Mouse (Mus musculus) brain, embryonic 18.5 days (tissue): ENCODE measurements around the gene Dlx4.

Experiments
- DNase-seq: peaks from one replicate; pipeline ENCODE4 v3.0.0-alpha.2; 2012; ENCODE audit warnings: low read depth, low spot score

Gene Dlx4

GRCm38 (mm10) chr11:95142980-95143575 lies 3.0 kb downstream of the Dlx4 start:
- DNase-seq, result no peak

DNA sequence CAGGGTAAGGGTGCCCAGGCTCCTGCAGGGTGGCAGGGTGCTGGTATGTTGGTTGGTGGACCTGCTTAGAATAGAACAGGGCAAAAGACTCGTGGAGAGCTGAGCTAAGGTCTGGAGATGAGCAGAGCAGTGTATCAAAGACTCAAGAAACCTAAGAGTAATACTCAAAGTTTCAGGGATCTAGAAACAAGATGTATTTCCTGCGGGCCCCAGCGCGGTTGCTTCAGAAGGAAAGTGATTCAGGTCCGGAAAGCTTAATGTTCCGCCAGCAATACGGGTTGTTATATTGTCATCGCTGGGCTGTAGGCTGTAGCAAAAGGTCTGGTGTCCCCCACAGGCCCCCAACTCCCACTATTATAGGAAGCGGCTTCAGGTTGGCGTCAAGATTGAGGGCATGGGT lies 3.8 kb downstream of the Dlx4 start:
- DNase-seq, result no peak

GRCm38 (mm10) chr11:95139871-95140270 lies 6.2 kb downstream of the Dlx4 start:
- no peak for DNase-seq

DNA sequence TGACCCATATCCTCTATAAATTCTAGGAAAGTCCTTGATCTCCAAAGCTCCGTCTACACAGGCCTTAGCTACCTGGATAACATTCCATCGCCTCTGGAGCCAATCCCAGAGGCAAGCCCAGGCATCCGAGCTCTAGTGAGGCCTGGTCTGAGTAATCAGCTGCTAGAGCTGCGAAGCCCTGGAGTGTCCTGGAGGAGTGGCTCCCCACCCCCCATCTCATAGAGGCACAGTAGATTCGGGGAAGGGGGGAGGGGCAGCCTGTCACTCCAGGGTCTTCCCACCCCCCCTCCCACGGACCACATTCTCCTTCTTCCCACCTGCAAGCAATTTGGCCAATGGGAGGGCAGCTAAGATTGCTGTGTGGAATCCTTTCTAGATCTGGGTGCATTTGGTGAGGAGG lies 8.8 kb downstream of the Dlx4 start:
- no peak for DNase-seq

DNA sequence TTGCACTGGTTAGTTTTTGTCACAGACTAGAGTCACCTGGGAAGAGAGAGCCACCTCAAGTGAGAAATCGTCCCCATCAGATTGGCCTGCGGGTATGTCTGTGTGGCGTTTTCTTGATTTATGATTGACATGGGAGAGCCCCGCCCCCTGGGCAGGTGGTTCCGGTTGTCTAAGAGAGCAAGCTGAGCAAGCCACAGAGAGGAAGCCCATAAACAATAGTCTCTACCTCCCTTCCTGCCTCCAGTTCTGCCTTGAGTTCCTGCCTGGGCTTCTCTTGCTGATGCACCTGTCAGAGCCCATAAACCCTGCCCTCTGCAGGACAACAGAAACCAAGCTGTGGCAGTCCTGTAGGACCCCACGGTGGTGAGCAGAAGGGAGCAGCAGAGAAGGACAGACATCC lies 12.7 kb downstream of the Dlx4 start:
- DNase-seq, result no peak

- no peak for DNase-seq
Observed at GRCm38 (mm10) chr11:95130668-95131252, 15.3 kb downstream of the Dlx4 start.

DNA sequence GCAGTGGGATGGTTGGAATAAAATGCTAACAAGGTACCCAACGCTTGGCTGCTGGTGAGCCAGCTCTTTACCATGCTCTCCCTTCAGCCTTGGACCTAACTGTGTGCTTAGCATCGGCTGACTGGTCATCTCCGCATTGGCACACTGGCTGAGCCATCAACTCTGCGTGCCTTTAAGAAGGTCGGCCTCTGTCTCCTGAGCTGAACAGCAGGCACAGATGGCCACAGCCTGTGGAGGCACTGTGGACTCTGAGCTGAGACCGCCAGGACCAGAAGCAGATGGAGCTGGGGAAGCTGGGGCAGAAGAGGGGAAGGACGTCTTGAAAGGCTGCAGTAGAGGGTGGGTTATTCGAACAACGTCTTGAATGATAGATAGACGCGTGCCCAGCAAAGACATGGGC lies 17.7 kb downstream of the Dlx4 start:
- no peak for DNase-seq

DNA sequence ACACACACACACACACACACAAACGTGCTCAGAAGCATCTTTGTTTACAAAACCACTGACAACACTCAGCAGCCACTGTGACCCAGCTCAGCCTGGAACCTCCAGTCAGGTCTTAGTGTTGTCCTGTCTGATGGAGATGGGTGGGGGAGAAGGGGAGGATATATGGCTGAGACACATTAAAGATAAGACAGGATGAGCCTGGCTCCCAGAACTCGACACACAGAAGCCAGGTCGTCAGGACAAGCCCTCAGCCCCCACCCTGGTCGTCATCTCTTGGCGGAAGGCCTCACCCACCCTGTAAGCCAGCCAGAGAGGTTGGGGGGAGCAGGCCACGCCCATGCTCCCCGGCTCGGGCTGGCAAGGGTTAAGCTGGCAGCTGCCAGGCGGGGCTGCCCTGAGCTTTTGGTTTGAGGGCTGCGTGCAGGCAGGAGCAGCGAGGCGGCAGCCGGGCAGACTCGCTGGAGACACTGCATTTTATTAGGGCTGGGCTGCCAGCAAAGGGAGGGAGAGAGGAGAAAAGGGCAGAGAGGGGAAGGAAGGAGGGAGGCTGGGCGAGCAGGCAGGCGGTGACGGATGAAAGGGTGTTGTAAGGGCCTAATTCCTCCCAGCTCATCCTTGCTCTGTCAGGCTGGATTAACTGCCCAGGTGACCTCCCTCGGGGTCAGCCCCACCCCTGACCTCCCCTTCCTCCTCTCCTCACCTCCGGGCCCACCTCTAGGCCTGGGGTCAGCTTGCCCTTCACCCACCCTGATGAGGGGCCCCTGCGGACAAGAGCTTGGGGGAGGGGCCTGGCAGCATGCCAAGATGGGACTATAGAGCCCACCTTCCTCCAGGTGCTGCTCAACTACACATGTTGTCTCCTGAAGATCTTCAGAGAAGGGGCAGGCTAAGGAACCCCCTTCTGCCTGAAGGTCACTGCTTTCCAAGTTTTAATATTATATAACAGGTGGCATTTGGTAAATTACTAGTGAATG lies 19.5 kb downstream of the Dlx4 start:
- no peak for DNase-seq

GRCm38 (mm10) chr11:95125366-95125948 lies 20.6 kb downstream of the Dlx4 start:
- DNase-seq, result no peak

- DNase-seq, result no peak
Observed at GRCm38 (mm10) chr11:95122100-95122489, 24.0 kb downstream of the Dlx4 start.

DNA sequence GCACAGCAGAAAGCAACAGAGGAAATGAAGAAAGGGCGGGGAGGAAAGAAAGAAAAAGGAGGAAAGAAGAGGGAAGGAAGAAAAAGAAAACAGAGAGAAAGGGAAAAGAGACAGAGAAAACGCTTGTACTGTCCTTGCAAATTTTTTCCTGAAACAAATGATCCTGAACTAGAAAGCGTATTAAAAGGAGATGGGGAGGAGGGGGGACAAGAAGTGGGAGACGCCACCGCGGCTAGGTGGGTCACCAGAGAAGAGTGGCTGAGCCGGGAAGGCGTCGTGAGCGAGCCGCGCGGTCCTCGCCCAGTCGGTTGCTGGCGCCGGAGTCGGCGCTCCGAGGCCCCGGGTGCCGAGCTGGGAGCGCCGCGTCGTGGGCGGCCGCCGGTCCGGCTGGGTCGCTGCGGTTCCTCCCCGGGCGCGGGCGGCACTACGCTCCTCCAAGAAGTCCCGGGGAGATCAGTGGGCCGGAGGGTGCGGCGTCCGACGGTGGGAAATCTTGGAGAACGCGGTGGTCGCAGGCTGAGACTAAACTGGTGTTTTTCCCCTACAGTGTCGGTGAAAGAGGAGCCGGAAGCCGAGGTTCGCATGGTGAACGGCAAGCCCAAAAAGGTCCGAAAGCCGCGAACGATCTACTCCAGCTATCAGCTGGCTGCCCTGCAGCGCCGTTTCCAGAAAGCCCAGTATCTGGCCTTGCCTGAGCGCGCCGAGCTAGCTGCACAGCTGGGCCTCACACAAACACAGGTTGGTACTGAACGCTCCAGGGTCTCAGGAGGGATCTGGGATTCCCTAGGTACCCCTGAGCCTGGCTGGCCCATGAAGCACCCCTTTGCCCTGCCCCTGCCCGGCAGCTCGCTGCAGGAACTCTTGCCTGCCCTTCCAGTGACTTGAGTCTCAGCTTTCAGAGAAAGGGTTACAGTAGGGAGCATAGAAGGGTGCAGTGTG lies 24.6 kb downstream of the Dlx4 start:
- DNase-seq, result no peak

DNA sequence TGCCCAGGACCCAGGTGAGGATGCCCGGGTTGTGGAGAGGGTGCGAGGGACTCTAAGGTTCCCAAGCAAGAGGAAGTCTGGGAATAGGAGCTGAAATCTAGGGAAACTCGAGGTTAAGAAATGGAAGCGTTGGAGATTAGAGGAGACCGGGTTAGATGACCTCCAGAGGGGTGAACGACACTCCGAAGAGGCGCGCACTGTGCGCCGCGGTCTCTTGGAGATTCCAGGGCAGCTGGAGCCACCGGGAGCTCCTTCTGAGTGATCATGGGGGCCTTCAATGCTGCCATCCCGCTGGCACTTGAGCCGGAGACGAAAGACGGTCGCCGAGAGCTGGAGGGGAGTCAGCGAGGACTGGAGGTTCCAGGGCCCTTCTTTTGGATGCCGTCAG lies 25.4 kb downstream of the Dlx4 start:
- DNase-seq, result no peak

DNA sequence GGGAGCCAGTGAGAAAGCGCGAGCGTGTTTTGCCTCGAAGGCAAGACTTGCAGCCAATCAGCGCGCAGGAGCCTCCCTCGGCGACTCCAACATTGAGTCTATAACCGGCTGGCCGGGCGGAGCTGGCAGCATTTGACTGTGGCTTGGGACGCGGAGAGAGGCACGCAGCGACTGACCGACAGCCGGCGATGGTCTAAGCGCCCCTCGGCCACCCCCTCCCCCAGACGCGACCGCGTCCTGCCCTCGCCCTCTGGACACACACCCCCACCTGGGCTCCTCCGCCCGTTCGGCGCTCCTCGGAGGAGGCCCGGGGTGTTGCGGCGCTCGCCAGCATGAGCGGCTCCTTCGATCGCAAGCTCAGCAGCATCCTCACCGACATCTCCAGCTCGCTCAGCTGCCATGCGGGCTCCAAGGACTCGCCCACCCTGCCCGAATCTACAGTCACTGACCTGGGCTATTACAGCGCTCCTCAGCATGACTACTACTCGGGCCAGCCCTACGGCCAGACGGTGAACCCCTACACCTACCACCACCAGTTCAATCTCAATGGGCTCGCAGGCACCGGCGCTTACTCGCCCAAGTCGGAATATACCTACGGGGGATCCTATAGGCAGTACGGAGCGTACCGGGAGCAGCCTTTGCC lies 26.0 kb downstream of the Dlx4 start, which contains the start of gene Dlx3:
TSS of gene Dlx3 (plus strand) at position 130 of the 643 bp plus-strand sequence.
- DNase-seq, result no peak

DNA sequence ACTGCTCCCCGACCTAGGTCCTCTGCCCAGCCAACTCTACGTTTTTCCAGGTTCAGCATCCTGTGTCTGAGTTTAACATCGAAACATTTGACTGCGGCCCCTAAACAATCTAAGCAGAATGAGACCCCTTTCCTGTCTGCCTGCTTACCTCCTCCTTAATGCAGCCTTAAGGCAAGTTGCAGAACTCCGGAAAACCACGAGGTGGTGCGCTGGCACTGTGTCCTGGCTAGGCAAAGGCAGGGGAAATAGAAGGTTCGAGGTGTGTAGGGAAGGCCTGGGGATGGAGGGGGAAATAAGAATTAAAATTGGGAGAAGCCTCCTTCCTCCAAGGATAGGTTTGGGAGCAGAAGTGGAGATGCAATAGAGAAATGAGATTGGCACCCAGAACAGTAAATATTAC lies 27.6 kb downstream of the Dlx4 start:
- DNase-seq, result no peak

DNA sequence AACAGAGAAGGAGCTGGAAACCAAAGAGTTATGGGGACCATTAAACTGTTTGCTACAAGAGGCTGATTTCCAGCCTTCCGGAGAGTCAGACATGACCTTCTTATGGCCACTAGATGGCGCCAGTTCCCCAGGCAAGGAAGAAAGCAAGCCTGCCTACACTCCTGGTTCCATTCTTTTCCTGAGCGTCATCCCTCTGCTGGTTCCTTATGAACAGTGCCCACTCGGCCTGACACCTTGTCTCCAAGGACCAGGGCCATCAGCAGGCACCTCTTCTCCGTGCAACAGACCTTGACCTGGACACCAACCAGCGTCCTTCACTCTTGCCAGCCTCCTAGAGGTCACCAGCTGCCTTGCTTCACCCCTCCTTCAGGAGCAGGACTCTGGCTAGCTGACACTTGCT lies 29.0 kb downstream of the Dlx4 start:
- DNase-seq, result peak; percentile 58

- DNase-seq, result no peak
Observed at GRCm38 (mm10) chr11:95110081-95110480, 36.0 kb downstream of the Dlx4 start.

DNA sequence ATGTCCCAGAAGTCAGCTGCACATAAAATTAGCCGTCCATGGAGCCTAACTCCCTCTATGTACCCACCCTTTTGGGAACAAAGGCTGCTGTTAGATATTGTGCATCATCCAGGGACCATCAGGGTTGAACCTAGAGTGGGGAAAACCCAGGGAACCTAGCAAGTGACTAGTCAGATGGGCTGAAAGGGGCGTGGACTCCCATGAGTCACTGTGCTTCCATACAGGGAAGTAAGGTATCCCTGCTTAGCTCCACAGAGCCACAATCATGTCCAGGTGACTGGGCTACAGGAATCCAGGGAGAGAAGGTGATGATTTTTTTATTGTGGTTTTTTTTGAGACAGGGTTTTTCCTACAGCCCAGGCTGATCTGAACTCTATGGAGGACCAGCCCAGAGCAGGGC lies 37.1 kb downstream of the Dlx4 start:
- DNase-seq, result no peak

GRCm38 (mm10) chr11:95106440-95107236 lies 39.4 kb downstream of the Dlx4 start:
- no peak for DNase-seq

DNA sequence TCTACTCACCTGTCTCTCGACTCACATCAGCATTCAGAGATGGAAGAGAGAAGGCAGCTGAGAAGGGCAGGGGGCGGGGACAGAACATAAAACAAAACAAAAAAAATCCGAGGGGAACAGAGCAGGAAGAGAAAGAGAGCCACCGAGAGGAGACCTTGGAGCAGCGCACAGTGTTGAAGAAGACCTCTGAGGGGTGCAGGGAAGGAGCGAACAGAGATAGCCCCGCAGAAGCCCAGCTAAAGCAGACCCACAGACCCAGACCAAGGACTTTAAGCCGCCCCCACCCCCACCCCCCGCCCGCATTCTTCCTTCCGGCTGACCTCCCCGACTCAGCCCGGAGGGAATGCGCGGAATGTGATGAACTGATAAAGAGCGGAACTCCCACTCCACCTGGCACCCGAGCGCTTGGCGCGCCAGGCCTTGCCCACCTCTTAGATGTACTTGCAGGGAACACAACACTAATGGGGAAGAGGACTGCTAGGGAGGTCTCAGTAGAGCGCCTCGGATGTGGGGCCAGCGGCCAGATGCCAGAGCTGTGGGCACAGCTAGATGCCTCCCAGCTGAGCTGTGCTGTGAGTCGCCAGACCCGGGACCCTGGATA lies 40.7 kb downstream of the Dlx4 start:
- DNase-seq, result no peak
